Mouse (Mus musculus) megakaryocyte-erythroid progenitor cell, adult 5 weeks (primary cell): ENCODE measurements around the gene Pum3. TPM values are rescaled to one million over a fixed set of nuclear protein-coding genes. Genes with fewer than 3 reads are reported as not detected.

Experiments
- polyA plus RNA-seq: library from polyadenylated mRNA; stranded (reverse); fragments of >175 nt; gene quantifications from 2 replicates; pipeline ENCODE4 v1.2.3, GENCODE M21; 2012

The Pum3 gene
- 19.7 and 25.0 TPM in 2 replicates for polyA plus RNA-seq

GRCm38 (mm10) chr19:27429745-27430251, at the start of gene Pum3:
Gene Pum3, minus strand, starts transcription at chr19:27429825.

Other genes starting within 250 kb of the Pum3 start
- gene Vldlr, start 213.3 kb downstream of the Pum3 start, polyA plus RNA-seq: 1.6 and 3.4 TPM in 2 replicates
- 0.02 TPM in 1 of 2 replicates, not detected in the other for gene Kcnv2, start 107.2 kb downstream of the Pum3 start, polyA plus RNA-seq